Mouse (Mus musculus) olfactory bulb, adult 2 months (tissue): ENCODE data around the gene Prpf6. TPM values are rescaled to one million over a fixed set of nuclear protein-coding genes. Genes with fewer than 3 reads are reported as not detected.

Source experiments
- H3K27ac ChIP-seq: fragments of 200-500 bp; 2 replicates; pipeline ENCODE4 v1.5.1; 2012; ENCODE audit warnings: low read depth, low read length; ENCODE audit not compliant: insufficient read depth
- H3K4me1 ChIP-seq: fragments of 200-500 bp; 2 replicates; pipeline ENCODE4 v1.6.1; 2012; ENCODE audit warnings: low read length; ENCODE audit not compliant: control insufficient read depth, insufficient read depth
- H3K4me3 ChIP-seq: fragments of 200-500 bp; 2 replicates; pipeline ENCODE4 v1.5.1; 2012; ENCODE audit warnings: mild to moderate bottlenecking, low read depth, low read length, moderate library complexity; ENCODE audit not compliant: insufficient read depth
- CTCF ChIP-seq: fragments of 200-500 bp; IDR thresholded peaks from 2 replicates; pipeline ENCODE4 v1.5.1; 2012; ENCODE audit warnings: low read depth, mild to moderate bottlenecking, low read length, moderate library complexity; ENCODE audit not compliant: insufficient read depth
- POLR2A ChIP-seq: fragments of 200-500 bp; IDR thresholded peaks from 2 replicates; pipeline ENCODE4 v1.6.1; 2012; ENCODE audit warnings: mild to moderate bottlenecking, low read depth, low read length, moderate library complexity; ENCODE audit not compliant: insufficient read depth
- WGBS: fragments of 180-500 bp; shearing (Covaris S2); methylation state at CpG from one replicate; pipeline ENCODE4 v1.1.7; 2018; 5-methylcytosine and 5-hydroxymethylcytosine counted together
- polyA plus RNA-seq: library from polyadenylated mRNA; stranded (reverse); fragments of >200 nt; gene quantifications from 2 replicates; pipeline ENCODE4 v1.2.4, GENCODE M21; 2012; ENCODE audit warnings: low replicate concordance; ENCODE audit not compliant: missing spikeins, insufficient read depth, insufficient read length

The Prpf6 gene
- polyA plus RNA-seq, 1 experiment = not detected

GRCm38 (mm10) chr2:181584411-181584942 lies 7.2 kb upstream of the Prpf6 start, which contains the start of gene Uckl1:
Uckl1 (minus strand) TSS chr2:181584892.
- peaks cover 5% of the 10 kb centered on the region for H3K4me1 ChIP-seq
- no peak within 1 kb of the TSS for H3K4me3 ChIP-seq
- WGBS = 90% methylated on average over 4 of the region's 4 CpGs
- TF ChIP-seq POLR2A (no peak), CTCF (no peak)
- H3K27ac ChIP-seq = no peak within 1 kb of the TSS

GRCm38 (mm10) chr2:181585506-181585905 lies 6.2 kb upstream of the Prpf6 start:
- no peak for TF ChIP-seq POLR2A
- TF ChIP-seq CTCF = no peak
- H3K4me1 ChIP-seq = peaks cover 8% of the 10 kb centered on the region
- H3K27ac ChIP-seq = no peak overlapping the region
- 90% methylated on average over 5 of the region's 5 CpGs for WGBS
- no peak overlapping the region for H3K4me3 ChIP-seq

- 97% methylated on average over 3 of the region's 3 CpGs for WGBS
- Histone ChIP-seq H3K27ac (no peak overlapping the region), H3K4me1 (peaks cover 4% of the 10 kb centered on the region), H3K4me3 (no peak overlapping the region)
- TF ChIP-seq CTCF (no peak), POLR2A (no peak)
These were observed 5.5 kb upstream of the Prpf6 start for GRCm38 (mm10) chr2:181586124-181586523.

- TF ChIP-seq POLR2A (no peak), CTCF (no peak)
- Histone ChIP-seq H3K27ac (no peak overlapping the region), H3K4me3 (no peak overlapping the region), H3K4me1 (peaks cover 7% of the 10 kb centered on the region; the same call in 1 of the 2 replicates)
- WGBS = 72% methylated on average over 6 of the region's 6 CpGs
These were observed 3.9 kb upstream of the Prpf6 start for GRCm38 (mm10) chr2:181587796-181588195.

- no peak overlapping the region for H3K27ac ChIP-seq
- WGBS = 92% methylated on average over 11 of the region's 11 CpGs
- no peak overlapping the region for H3K4me3 ChIP-seq
- TF ChIP-seq CTCF = no peak
- no peak for TF ChIP-seq POLR2A
- peaks cover 7% of the 10 kb centered on the region; the same call in 1 of the 2 replicates for H3K4me1 ChIP-seq
These were observed 3.4 kb upstream of the Prpf6 start for GRCm38 (mm10) chr2:181588229-181588780.

GRCm38 (mm10) chr2:181589011-181589731 lies 2.5 kb upstream of the Prpf6 start:
- Histone ChIP-seq H3K27ac (no peak overlapping the region), H3K4me1 (peaks cover 7% of the 10 kb centered on the region; the same call in 1 of the 2 replicates), H3K4me3 (no peak overlapping the region)
- WGBS = 93% methylated on average over 10 of the region's 10 CpGs
- TF ChIP-seq CTCF (no peak), POLR2A (no peak)

- Histone ChIP-seq H3K4me1 (peaks cover 7% of the 10 kb centered on the region; the same call in 1 of the 2 replicates), H3K27ac (no peak overlapping the region), H3K4me3 (no peak overlapping the region)
- TF ChIP-seq CTCF (no peak), POLR2A (no peak)
- 94% methylated on average over 9 of the region's 9 CpGs for WGBS
These were observed 1.9 kb upstream of the Prpf6 start for GRCm38 (mm10) chr2:181589732-181590105.

GRCm38 (mm10) chr2:181590471-181590870 lies 1.2 kb upstream of the Prpf6 start:
- H3K4me1 ChIP-seq = peaks cover 11% of the 10 kb centered on the region
- no peak overlapping the region for H3K4me3 ChIP-seq
- WGBS = 90% methylated on average over 5 of the region's 5 CpGs
- H3K27ac ChIP-seq = no peak overlapping the region
- TF ChIP-seq CTCF (no peak), POLR2A (no peak)
